Mouse (Mus musculus) WW6 (cell line): ENCODE results near the gene AI597479.
A peak's percentile ranks its signal among the peaks of the same experiment; 100 is the strongest.
"Not testable (repeated sequence)": the region's sequence is repeated elsewhere in the genome, so short reads cannot be mapped to it uniquely, and the experiment has no call there.

Experiments
- DNase-seq: peaks from one replicate; pipeline ENCODE4 v3.0.0-alpha.2; 2013; ENCODE audit warnings: low read depth, low spot score

The AI597479 gene

DNA sequence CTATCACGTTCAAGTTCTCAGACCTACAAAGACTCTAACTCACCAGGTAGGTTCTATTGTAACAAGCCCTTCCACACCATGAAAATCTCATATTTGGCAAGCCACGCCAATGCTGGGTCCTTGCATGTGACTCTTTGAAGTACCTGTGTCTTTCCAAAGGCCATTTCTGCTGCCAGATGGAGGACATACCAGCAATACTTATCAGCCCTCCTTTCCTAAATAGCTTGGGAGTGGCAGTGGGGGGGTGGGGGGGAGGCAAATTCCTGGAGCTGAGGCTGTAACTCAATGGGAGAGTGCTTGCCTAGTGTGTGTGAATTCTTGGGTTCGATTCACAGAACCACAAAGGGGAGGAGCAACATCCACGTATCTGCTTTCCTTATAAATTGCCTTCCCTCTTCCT lies 26.2 kb downstream of the AI597479 start:
- no peak for DNase-seq

- DNase-seq = no peak
Observed at GRCm38 (mm10) chr1:43127196-43127595, 28.7 kb downstream of the AI597479 start.

DNA sequence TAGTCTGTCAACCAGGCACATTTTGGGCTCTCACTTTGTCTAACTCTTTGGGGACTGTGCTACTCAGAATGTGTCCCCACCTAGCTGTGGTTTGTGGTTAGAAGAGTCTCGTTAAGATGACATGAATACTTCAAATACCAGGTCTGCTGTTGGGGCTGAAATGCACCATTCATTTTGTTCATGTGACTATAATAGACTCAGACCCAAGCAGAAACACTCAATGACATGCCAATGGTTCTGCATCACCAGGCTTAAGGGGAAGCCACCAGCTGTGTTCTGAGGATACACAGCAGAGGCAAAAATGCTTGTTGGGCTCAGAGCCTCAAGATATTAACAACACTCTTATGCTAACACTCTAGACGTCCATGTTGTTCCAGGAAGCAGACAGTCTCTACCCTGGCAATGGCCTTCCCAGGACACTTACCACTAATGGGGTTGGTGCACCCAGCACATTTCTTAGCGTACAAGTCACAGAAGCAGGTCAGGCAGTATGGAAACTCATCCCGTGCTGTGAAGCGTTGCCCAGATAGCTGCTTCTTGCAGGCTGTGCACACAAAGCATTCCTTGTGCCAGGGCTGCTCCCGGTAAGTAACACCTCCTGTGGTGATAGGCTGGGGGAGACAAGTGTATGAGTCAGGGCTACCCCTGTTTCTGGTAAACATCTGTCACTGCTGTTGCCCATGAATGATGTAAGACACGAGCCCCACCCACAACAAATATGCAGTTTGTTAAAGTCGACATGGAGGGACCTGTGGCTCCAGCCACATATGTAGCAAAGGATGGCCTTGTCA lies 29.5 kb downstream of the AI597479 start:
- DNase-seq = no peak

DNA sequence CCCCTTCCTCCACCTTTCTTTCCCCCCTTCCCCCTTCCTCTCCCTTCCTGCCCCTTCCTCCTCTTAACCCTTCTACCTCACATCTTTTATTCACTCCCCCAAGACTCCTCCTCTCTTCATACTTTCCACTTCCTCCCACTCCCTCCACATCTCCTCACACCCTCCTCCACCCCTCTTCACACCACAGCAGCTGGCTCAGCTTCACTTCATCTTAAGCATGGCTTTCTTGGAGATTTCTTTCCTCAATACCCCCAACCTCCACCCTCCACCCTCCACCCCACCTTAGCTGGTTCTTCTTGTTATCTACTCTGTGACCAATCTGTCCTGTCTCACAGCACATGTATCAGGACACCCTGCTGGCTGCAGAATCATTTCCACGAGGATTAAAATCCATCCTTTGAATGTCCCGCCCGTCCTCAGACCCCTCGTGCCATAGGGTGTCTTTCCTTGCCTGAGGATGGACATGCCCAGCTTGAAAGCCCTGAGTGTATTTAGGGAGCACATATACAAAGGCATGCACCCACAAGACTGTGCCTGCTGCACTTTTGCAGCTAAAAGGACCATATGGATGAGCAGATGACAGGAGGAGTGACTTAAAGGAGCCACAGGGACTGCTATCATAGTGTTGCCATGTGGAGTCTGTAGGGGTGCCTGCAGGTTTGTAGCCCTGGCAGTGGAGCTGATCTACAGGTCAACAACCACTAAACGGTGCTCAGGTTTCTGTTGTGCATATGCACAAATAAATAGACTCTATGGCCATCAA lies 31.9 kb downstream of the AI597479 start:
- DNase-seq = no peak

DNA sequence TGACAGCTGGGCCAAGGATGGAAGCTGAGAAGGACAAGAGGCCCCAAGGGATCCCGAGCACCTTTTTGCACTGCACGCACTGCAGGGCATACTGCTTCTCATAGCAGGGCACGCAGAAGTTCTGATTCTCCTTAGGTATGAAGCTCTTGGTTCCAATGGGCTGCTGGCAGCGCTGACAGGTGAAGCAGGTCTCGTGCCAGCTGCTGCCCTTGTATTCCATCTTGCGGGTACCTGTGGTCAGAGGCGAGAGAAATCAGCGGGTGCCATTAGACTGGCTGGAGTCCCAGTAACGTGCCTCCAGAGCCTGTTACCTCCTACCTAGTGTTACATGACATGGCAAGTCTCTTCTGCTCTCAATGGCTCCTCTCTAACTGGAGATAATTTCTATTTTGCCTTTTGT lies 33.1 kb downstream of the AI597479 start:
- no peak for DNase-seq

DNA sequence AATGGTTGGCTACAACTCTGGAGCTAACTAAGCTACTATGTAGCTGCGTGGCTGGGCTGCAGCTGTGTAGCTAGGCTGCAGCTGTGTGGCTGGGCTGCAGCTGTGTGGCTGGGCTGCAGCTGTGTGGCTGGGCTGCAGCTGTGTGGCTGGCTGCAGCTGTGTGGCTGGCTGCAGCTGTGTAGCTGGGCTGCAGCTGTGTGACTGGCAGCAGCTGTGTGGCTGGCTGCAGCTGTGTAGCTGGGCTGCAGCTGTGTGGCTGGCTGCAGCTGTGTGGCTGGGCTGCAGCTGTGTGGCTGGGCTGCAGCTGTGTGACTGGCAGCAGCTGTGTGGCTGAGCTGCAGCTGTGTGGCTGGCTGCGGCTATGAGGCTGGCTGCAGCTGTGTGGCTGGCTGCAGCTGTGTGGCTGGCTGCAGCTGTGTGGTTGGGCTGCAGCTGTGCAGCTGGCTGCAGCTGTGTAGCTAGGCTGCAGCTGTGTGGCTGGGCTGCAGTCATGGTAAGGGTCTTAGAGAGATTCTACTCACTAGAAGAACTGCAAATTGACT lies 38.0 kb downstream of the AI597479 start:
- DNase-seq = not testable (repeated sequence)

GRCm38 (mm10) chr1:43137334-43137733 lies 38.8 kb downstream of the AI597479 start:
- DNase-seq = no peak

DNA sequence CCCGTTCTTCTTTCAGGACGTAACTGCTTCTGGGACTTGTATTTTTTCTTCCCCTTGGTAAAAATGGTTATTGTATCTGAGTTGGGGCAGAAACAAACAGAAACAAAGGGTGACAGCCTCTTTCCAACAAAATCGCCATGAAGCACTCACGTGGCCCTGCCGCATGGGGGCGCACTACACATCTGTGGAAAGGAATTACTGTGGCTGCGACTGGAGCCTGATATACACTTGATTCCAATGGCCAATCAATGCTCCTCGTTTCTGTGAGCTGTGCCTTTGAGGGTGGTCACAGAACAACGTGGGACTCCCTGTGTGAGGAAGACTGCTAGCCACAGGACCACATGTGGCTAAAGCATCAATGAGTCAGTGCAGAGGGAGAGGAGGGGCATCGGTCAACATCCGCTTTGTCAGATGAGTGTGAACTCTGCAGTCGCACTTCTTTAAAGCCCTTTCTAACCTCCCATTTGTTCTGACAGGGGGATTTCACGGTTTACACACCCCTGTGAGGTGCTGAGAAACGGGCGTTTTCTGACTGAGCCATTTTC lies 39.8 kb downstream of the AI597479 start:
- DNase-seq = no peak

DNA sequence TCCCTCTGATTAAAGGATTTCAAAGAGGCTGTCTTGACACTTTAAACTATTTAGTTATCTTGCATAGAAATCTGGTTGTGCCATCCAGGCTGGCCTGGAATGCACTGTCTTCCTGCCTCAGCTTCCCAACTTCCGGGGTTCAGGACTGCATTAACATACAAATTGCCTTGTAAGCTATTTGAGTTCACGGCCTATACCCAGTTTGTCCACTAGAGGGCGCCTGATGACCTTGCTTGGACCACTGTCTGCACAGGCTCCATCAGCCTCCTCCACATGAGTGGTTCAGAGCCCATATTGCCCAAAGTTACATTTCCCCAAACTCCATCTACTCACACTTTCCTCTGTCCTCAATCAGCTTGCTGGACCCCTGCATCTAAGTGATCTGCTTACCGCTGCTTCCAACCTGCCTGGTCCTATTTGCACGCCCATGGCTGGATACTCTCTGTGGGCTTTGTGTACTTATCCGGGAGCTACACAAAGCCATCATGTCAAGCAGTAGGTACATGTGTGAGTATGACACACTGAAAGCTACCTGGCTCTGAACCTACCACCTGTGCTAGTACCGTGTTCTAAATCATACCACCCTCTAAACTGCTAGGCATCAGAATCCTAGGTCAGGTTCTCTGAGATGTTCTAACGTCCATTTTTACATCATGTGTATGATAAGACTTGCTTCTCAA lies 41.2 kb downstream of the AI597479 start:
- DNase-seq = peak; percentile 75

DNA sequence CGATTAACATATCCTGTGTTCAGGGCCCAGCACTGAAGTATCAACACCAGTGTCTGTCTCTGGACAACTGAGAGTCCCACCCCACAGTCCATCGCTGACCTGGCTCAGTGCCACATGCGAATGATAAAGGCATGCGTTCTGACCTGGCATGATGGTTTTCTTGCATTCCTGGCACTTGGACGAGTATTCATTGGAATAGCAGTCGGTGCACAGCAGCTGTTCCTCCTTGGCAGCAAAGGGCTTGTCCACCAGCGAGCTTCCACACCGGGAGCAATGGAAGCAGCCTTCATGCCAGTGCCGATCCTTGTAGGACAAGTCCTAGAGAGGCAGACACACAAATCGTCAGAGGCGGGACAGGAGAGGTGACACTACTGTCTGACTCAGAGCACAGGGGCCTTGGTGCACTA lies 43.0 kb downstream of the AI597479 start:
- no peak for DNase-seq

DNA sequence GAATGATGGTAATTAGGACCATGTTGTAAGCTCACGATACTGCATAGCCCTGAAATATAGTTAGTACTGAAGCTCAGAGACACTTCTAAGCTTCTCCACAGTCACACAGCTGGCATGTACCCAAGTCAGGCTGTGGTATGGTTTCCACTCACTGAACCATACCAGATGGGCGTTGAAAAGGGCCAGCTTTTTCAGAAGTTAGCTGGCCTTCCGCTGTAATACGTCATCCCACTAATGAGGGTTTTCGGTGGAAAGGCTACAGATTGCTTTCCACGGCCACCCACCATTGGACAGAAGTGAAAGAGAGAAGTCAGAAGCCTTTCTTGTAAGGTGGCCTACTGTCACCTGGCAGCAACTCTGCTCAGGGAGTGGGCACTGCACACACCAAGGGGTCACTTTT lies 44.3 kb downstream of the AI597479 start:
- no peak for DNase-seq

DNA sequence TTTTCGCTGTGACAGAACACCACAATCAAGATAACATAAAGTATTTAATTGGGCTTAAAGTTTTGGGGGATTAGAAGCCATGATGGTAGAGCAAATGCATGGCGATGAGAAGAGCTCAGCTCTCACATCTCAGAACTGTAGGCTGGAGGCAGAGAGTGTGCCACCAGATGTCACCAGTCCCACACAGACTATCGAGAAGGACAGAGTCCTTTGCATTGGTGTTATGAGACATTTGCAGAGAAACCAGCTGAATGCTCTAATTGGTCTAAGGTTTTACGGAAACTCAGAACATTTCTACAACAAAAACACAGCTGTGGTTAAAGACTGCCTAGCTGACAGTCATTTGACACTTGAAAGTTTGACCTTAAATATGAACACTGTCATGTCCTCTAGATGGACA lies 44.8 kb downstream of the AI597479 start:
- no peak for DNase-seq

GRCm38 (mm10) chr1:43143791-43144190 lies 45.3 kb downstream of the AI597479 start:
- DNase-seq = no peak

DNA sequence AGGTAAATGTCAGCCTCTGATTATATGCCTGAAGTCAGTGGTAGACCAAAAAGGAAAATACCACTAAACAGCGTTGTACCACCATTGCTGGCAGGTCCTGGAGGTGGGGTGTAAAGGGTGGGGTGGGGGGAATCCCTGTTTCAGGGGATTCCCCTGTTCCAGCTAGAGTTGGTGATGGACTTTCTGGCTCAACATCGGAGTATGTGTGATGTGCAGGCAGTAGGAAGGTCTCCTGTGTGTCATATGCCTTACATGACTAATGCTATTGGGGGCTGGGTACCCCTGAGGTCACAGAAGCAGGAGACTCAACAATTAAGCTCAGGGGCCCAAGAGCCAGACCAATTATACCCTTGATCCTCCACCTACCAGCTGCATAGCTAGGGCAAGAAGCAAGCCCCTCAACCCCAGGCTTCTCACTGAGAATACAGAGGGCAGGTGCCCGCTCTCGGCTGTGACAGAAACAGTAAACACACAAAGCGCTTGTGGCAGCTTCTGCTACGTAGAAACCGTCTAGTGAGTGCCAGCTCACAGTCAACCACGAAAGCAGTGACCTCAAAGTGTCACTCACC lies 45.9 kb downstream of the AI597479 start:
- no peak for DNase-seq

DNA sequence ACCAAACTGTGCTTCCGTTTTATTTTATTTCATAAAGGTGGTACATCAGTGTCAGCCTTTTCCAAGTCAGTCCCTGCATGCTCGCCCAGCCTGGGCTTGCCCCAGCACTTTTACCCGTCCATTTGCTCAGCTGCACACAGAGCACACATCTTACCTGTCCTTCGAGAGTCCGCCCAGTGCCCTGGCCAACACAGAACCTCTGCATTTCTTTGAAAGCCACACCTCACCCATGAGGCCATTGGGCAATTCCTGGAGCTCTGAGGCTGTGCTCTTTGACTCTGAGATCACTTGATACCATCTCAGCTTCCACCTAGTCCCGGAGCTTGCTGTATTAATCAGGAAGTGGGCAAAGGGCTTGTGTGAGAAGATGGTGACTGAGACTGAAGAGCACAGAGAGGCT lies 46.9 kb downstream of the AI597479 start:
- DNase-seq = no peak

GRCm38 (mm10) chr1:43147474-43147873 lies 49.0 kb downstream of the AI597479 start:
- no peak for DNase-seq

GRCm38 (mm10) chr1:43150225-43150624 lies 51.7 kb downstream of the AI597479 start:
- no peak for DNase-seq

DNA sequence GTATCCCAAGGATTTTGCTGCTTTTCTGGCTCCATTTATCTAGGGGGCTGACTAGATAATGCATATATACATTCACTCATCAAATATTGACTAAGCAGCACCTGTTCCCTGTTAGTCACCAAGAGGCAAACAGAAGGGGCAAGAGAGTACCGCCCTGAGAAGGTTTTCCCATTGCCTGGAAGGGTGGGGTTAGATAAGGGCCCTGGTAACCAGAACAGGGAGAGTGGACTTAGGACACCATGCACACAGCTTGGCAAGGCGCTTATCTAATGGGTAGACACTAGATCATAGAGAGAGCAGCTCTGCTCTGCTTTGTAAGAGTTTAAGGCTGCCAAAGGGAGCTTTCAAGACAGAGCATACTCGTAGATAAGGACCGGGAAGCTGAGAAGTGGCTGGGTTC lies 54.1 kb downstream of the AI597479 start:
- no peak for DNase-seq

- DNase-seq = no peak
Observed at GRCm38 (mm10) chr1:43153538-43153937, 55.0 kb downstream of the AI597479 start.

GRCm38 (mm10) chr1:43154491-43154890 lies 56.0 kb downstream of the AI597479 start:
- DNase-seq = no peak

DNA sequence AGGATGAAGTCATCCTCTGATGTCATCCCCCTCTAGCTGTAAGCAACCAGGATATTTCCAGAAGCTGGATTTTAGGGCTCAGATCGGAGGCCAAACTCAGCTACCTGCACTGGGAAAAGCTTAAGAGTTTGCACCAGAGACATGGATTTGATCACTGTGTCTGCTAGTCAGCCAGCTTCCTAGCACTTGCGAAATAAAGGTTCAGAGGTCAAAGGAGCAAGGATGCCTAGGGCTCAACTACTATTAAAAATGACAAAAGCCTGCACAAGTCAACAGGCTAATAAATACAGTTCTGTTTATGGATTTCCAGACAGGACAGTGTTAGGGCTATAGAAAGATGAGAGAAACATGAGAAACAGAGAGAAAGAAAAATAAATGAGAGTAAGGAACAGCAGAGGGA lies 59.4 kb downstream of the AI597479 start:
- no peak for DNase-seq

DNA sequence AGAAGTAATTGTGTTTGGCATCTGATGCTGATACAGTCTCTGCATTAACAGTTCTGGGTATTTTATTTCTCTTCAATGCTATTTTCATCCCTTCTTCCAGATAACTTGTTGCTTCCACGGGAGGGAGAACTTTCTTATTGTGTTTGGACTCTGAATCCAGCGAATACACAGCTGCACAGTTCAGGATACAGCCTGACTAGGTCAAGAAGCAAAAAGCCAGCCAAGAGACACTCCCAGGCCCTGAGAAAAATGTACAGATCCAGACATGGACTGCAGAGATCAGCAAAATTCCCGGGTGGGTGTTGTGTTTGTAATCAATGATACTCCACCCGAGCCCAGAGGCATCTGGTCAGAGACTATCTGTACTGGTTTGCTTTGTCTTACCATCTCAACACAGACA lies 60.9 kb downstream of the AI597479 start:
- no peak for DNase-seq
